Mouse (Mus musculus) lung, postnatal 0 days (tissue): ENCODE measurements around the gene Fuca1.

Experiments used
- CTCF ChIP-seq: IDR thresholded peaks from 2 replicates; pipeline ENCODE4 v1.5.1; 2016; ENCODE audit warnings: antibody characterized with exemption, mild to moderate bottlenecking
- EP300 ChIP-seq: IDR thresholded peaks from 2 replicates; pipeline ENCODE4 v1.6.1; 2016; ENCODE audit warnings: antibody characterized with exemption, mild to moderate bottlenecking, control low read depth

DNA sequence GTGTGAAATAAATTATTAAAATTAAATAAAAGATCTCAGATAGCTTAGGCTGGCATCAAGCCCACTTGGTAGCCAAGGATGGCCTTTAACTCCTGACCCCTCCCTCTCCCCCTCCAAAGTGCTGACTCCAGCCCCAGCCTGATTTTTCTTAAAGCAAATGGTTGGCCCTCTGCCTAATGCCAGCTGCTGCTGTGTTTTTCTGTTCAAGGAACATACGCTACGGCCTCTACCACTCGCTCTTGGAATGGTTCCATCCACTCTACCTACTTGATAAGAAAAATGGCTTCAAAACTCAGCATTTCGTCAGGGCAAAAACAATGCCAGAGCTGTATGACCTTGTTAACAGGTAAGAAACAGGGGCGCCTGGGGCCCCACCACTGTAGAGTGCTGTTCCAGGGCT lies 4.8 kb downstream of the Fuca1 start:
- no peak for TF ChIP-seq CTCF
- TF ChIP-seq EP300, result no peak
